Mouse (Mus musculus) heart, adult 2 months (tissue): ENCODE measurements around the gene Jagn1.

Experiments used
- CTCF ChIP-seq: fragments of 200-600 bp; IDR thresholded peaks from 2 replicates; pipeline ENCODE4 v1.8.1; 2022; ENCODE audit warnings: antibody characterized with exemption, mild to moderate bottlenecking, moderate library complexity
- POLR2A ChIP-seq: fragments of 200-500 bp; IDR thresholded peaks from 2 replicates; pipeline ENCODE4 v1.6.1; 2011; ENCODE audit warnings: mild to moderate bottlenecking, low read depth, low read length, control low read depth; ENCODE audit not compliant: insufficient read depth

DNA sequence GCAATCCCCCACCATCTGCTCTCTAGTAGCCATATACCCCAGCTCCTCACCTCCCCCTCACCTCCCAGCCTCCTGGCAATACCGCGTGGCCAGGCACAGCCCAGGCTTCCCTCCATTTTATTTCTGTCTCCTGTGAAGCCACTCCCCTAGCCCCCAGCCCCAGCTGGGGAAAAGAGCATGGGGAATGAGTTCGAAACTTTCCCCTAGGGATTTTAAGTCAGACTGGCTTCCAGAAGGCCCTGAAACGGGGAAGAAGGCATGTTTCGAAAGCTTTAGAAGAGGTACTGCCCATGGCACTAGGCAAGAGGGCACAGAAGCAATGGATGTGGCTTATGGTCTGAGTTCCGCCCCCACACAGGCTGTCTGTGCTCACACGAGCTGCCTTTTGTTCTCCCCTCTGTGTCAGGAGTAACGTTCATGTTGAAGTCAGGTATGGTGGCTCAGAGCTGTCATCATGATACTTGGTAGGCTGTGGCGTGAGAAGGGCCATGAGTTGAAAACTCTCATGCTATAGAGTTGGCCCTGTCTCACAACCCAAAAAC is 6.6 kb upstream of the Jagn1 start, which contains the start of gene Cidec:
- TF ChIP-seq POLR2A (no peak), CTCF (no peak)
